Mouse (Mus musculus): ENCODE data around the gene Rad1. TPM values are rescaled to one million over a fixed set of nuclear protein-coding genes. Genes with fewer than 3 reads are reported as not detected.

Gene Rad1
- total and polyA plus RNA-seq, 3 experiments: 34.6 to 47.0 TPM; not detected in 1

- H3K79me2 ChIP-seq (ENCODE audit: control insufficient read depth, insufficient read depth, low read length, poor library complexity): no peaks in the 10 kb centered on the region
- DNase-seq (ENCODE audit: low read depth, low spot score): no peak
- H3K27me3 ChIP-seq (ENCODE audit: control insufficient read depth in 1 of 2, insufficient read depth in 2 of 2, low read length in 2 of 2): no peaks in the 10 kb centered on the region
- H3K9me3 ChIP-seq (replicated peaks; ENCODE audit: insufficient read depth, low read length): no peaks in the 10 kb centered on the region
- no peak overlapping the region for H3K9ac ChIP-seq (ENCODE audit: control insufficient read depth, low read depth, low read length, poor library complexity, severe bottlenecking)
- no peak overlapping the region for H3K4me3 ChIP-seq (ENCODE audit: control insufficient read depth in 1 of 2, insufficient read depth in 1 of 2, low read depth in 2 of 2, low read length in 2 of 2)
- H3K4me1 ChIP-seq (ENCODE audit: control insufficient read depth in 1 of 2, insufficient read depth in 2 of 2, low read length in 2 of 2): peaks cover 5% of the 10 kb centered on the region in 2 experiments
- no peak overlapping the region for H3K27ac ChIP-seq (ENCODE audit: control insufficient read depth, low read depth, low read length)
- peaks cover 7 to 9% of the 10 kb centered on the region in 2 experiments for H3K36me3 ChIP-seq (ENCODE audit: control insufficient read depth in 1 of 2, insufficient read depth in 2 of 2, low read length in 2 of 2)
- TF ChIP-seq ZMIZ1 (IDR thresholded peaks at IDR 0.05; ENCODE audit: low read depth, low read length) (no peak), SMC3 (IDR thresholded peaks at IDR 0.05; ENCODE audit: low read depth, low read length) (no peak), E2F4 (IDR thresholded peaks at IDR 0.05; ENCODE audit: borderline replicate concordance, low read depth, low read length) (no peak), MYC (IDR thresholded peaks at IDR 0.05; ENCODE audit: low read depth, low read length) (no peak), SIN3A (IDR thresholded peaks at IDR 0.05; ENCODE audit: low read length) (no peak), CHD1 (IDR thresholded peaks at IDR 0.05; ENCODE audit: low read depth, low read length) (no peak), POLR2AphosphoS5 (IDR thresholded peaks at IDR 0.05; ENCODE audit: borderline replicate concordance, low read depth, low read length) (no peak), KAT2A (conservative IDR thresholded peaks at IDR 0.05; ENCODE audit: low read depth, low read length) (no peak)
These were observed 44.3 kb upstream of the Rad1 start for GRCm38 (mm10) chr15:10441493-10441892.

GRCm38 (mm10) chr15:10442275-10442674, 43.5 kb upstream of the Rad1 start:
- DNase-seq (ENCODE audit: low read depth, low spot score): peak; percentile 84
- Histone ChIP-seq H3K79me2 (ENCODE audit: control insufficient read depth, insufficient read depth, low read length, poor library complexity) (no peaks in the 10 kb centered on the region), H3K4me3 (ENCODE audit: control insufficient read depth in 1 of 2, insufficient read depth in 1 of 2, low read depth in 2 of 2, low read length in 2 of 2) (no peak overlapping the region), H3K9ac (ENCODE audit: control insufficient read depth, low read depth, low read length, poor library complexity, severe bottlenecking) (no peak overlapping the region), H3K36me3 (ENCODE audit: control insufficient read depth in 1 of 2, insufficient read depth in 2 of 2, low read length in 2 of 2) (peaks cover 12 to 14% of the 10 kb centered on the region in 2 experiments), H3K27me3 (ENCODE audit: control insufficient read depth in 1 of 2, insufficient read depth in 2 of 2, low read length in 2 of 2) (no peaks in the 10 kb centered on the region), H3K27ac (ENCODE audit: control insufficient read depth, low read depth, low read length) (no peak overlapping the region), H3K4me1 (ENCODE audit: control insufficient read depth in 1 of 2, insufficient read depth in 2 of 2, low read length in 2 of 2) (peaks cover 5% of the 10 kb centered on the region in 2 experiments), H3K9me3 (replicated peaks; ENCODE audit: insufficient read depth, low read length) (no peaks in the 10 kb centered on the region)
- TF ChIP-seq RCOR1 (IDR thresholded peaks at IDR 0.05; ENCODE audit: low read depth, low read length): no peak
- TF ChIP-seq GATA1 (IDR thresholded peaks at IDR 0.05; ENCODE audit: low read depth, low read length): peak; percentile 80
- TF ChIP-seq USF2 (IDR thresholded peaks at IDR 0.05; ENCODE audit: borderline replicate concordance in 1 of 2, insufficient read depth in 1 of 2, low read depth in 1 of 2, low read length in 2 of 2): no peak
- no peak for TF ChIP-seq POLR2AphosphoS5 (IDR thresholded peaks at IDR 0.05; ENCODE audit: borderline replicate concordance, low read depth, low read length)
- 0 out of 2 replicates have a peak, but pooled peaks have one; percentile 22 for TF ChIP-seq JUND (IDR thresholded peaks at IDR 0.05; ENCODE audit: low read depth, low read length)
- no peak for TF ChIP-seq USF1 (IDR thresholded peaks at IDR 0.05; ENCODE audit: low read depth, low read length)
- no peak; the same call in 1 of the 2 replicates for TF ChIP-seq MXI1 (IDR thresholded peaks at IDR 0.05; ENCODE audit: low read depth, low read length)
- peak; percentile 80 for TF ChIP-seq TAL1 (IDR thresholded peaks at IDR 0.05; ENCODE audit: low read length)
- no peak for TF ChIP-seq CTCF (IDR thresholded peaks at IDR 0.05 in 2 of 3, conservative IDR thresholded peaks at IDR 0.05 in 1 of 3; ENCODE audit: control insufficient read depth in 1 of 3, insufficient read depth in 1 of 3, low read depth in 2 of 3, low read length in 3 of 3, poor library complexity in 1 of 3, severe bottlenecking in 1 of 3)
- no peak for TF ChIP-seq MAZ (IDR thresholded peaks at IDR 0.05; ENCODE audit: low read depth, low read length)
- TF ChIP-seq MYC (IDR thresholded peaks at IDR 0.05; ENCODE audit: low read depth, low read length): no peak
- no peak; the same call in 1 of the 2 replicates for TF ChIP-seq MYB (IDR thresholded peaks at IDR 0.05; ENCODE audit: low read depth, low read length)
- no peak for TF ChIP-seq CHD1 (IDR thresholded peaks at IDR 0.05; ENCODE audit: low read depth, low read length)
- no peak for TF ChIP-seq UBTF (IDR thresholded peaks at IDR 0.05; ENCODE audit: borderline replicate concordance, insufficient read depth, low read depth, low read length)
- TF ChIP-seq ZC3H11A (IDR thresholded peaks at IDR 0.05; ENCODE audit: low read depth, low read length): no peak
- TF ChIP-seq CHD2 (IDR thresholded peaks at IDR 0.05; ENCODE audit: low read length): no peak
- TF ChIP-seq RAD21 (IDR thresholded peaks at IDR 0.05; ENCODE audit: low read depth, low read length): no peak
- no peak for TF ChIP-seq BHLHE40 (IDR thresholded peaks at IDR 0.05; ENCODE audit: borderline replicate concordance, low read depth, low read length)
- no peak for TF ChIP-seq ZKSCAN1 (IDR thresholded peaks at IDR 0.05; ENCODE audit: low read depth, low read length)
- no peak for TF ChIP-seq ELF1 (IDR thresholded peaks at IDR 0.05; ENCODE audit: low read depth, low read length)
- TF ChIP-seq POLR2AphosphoS2 (IDR thresholded peaks at IDR 0.05; ENCODE audit: low read length): 0 out of 2 replicates have a peak, but pooled peaks have one; percentile 51
- TF ChIP-seq SMC3 (IDR thresholded peaks at IDR 0.05; ENCODE audit: low read depth, low read length): no peak
- no peak for TF ChIP-seq HCFC1 (IDR thresholded peaks at IDR 0.05; ENCODE audit: low read depth, low read length)
- no peak for TF ChIP-seq TBP (IDR thresholded peaks at IDR 0.05; ENCODE audit: low read depth, low read length)
- TF ChIP-seq TCF12 (IDR thresholded peaks at IDR 0.05; ENCODE audit: low read depth, low read length): peak; percentile 76; the same call in 1 of the 2 replicates
- TF ChIP-seq POLR2A (IDR thresholded peaks at IDR 0.05; ENCODE audit: control insufficient read depth in 1 of 2, insufficient read depth in 1 of 2, low read depth in 1 of 2, low read length in 2 of 2, poor library complexity in 1 of 2): no peak
- peak; percentile 38; the same call in 1 of the 2 replicates for TF ChIP-seq MAX (IDR thresholded peaks at IDR 0.05; ENCODE audit: low read length)
- TF ChIP-seq GABPA (IDR thresholded peaks at IDR 0.05; ENCODE audit: low read depth, low read length): no peak
- no peak for TF ChIP-seq KAT2A (conservative IDR thresholded peaks at IDR 0.05; ENCODE audit: low read depth, low read length)
- TF ChIP-seq ZMIZ1 (IDR thresholded peaks at IDR 0.05; ENCODE audit: low read depth, low read length): no peak

Data from MEL (cell line).